Mouse (Mus musculus) heart, postnatal 0 days (tissue): ENCODE results near the gene Tra2a.

Experiments used
- CTCF ChIP-seq: IDR thresholded peaks from 2 replicates; pipeline ENCODE4 v1.5.1; 2016; ENCODE audit warnings: antibody characterized with exemption, control low read depth, low read depth
- EP300 ChIP-seq: IDR thresholded peaks from 2 replicates; pipeline ENCODE4 v1.6.1; 2016; ENCODE audit warnings: antibody characterized with exemption, low read depth

DNA sequence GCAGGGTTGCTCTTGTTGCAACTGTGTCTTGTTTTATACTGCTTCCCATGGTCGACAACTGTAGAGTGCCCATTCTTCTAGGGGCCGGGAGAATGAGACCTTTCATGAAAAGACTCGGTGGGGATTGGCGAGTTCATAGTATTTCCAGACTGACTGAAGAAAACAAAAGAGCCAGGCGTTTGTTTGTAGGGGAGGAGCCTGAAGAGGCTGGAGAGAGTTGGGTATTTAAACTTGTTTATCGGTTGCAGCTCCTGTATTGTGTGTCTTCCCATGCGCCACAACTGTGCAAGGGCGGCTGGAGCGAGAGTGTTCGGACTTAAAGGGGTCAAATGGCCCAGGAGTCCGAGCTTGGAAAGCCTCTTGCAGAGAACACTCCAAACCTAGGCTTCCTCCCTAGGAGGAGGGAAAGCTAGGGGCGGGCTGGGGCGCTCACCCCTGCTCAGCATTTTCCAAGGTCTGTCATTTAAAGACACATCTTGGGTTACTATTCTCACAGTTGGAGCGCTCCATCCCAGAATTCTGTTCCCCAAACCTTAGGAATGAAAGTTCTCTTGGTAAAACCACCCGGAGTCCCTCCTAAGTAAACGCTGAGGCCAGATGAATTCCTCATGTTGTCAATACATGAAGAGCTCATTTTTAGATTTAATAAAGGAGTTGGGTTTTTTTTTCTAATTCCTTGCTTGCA, 43.8 kb downstream of the Tra2a start:
- TF ChIP-seq CTCF: no peak
- TF ChIP-seq EP300: no peak
